Mouse (Mus musculus) kidney, embryonic 16.5 days (tissue): ENCODE data around the gene Grin1. TPM values are rescaled to one million over a fixed set of nuclear protein-coding genes. Genes with fewer than 3 reads are reported as not detected.
A peak's percentile ranks its signal among the peaks of the same experiment; 100 is the strongest.
"Not testable (repeated sequence)": the region's sequence is repeated elsewhere in the genome, so short reads cannot be mapped to it uniquely, and the experiment has no call there.

Source experiments
- ATAC-seq: fragments of 200-750 bp; cut with Nextera tagmentation; 2 replicates; pipeline ENCODE4 v1.8.0; 2017; ENCODE audit warnings: moderate TSS enrichment; ENCODE audit not compliant: low FRiP score, low TSS enrichment
- H3K27ac ChIP-seq: fragments of 300-500 bp; sonication (generic); 2 replicates; pipeline ENCODE4 v1.5.1; 2014; ENCODE audit warnings: low read length
- H3K27me3 ChIP-seq: fragments of 300-500 bp; sonication (generic); 2 replicates; pipeline ENCODE4 v1.6.1; 2014; ENCODE audit warnings: low read length, control low read depth, mixed read lengths; ENCODE audit not compliant: insufficient read depth
- H3K36me3 ChIP-seq: fragments of 300-500 bp; sonication (generic); 2 replicates; pipeline ENCODE4 v1.6.1; 2014; ENCODE audit warnings: low read length, control low read depth, mixed read lengths; ENCODE audit not compliant: insufficient read depth
- H3K4me1 ChIP-seq: fragments of 300-500 bp; sonication (generic); 2 replicates; pipeline ENCODE4 v1.6.1; 2014; ENCODE audit warnings: low read length, control low read depth, mixed read lengths; ENCODE audit not compliant: insufficient read depth
- H3K4me2 ChIP-seq: fragments of 300-500 bp; sonication (generic); replicated peaks from 2 replicates; pipeline ENCODE4 v1.6.1; 2014; ENCODE audit warnings: low read depth, low read length
- H3K4me3 ChIP-seq: fragments of 300-500 bp; sonication (generic); 2 replicates; pipeline ENCODE4 v1.5.1; 2014; ENCODE audit warnings: mild to moderate bottlenecking, low read length
- H3K9ac ChIP-seq: fragments of 300-500 bp; sonication (generic); replicated peaks from 2 replicates; pipeline ENCODE4 v1.6.1; 2014; ENCODE audit warnings: low read length
- H3K9me3 ChIP-seq: fragments of 300-500 bp; sonication (generic); 2 replicates; pipeline ENCODE4 v1.6.1; 2016; ENCODE audit warnings: low read length, control low read depth
- WGBS: fragments of 180-500 bp; shearing (Covaris S2); extraction: QIAGEN DNeasy Blood & Tissue Kit; methylation state at CpG from one replicate; pipeline ENCODE4 v1.1.7; 2014; 5-methylcytosine and 5-hydroxymethylcytosine counted together
- polyA plus RNA-seq: library from polyadenylated mRNA; unstranded; fragments of >200 nt; fragmentation: Nextera tagmentation; extraction: Ambion mirVana; gene quantifications from 2 replicates; pipeline ENCODE4 v1.2.1, GENCODE M21; 2015

Gene Grin1
- polyA plus RNA-seq, 1 experiment from 2014 or later = 0.22 TPM

GRCm38 (mm10) chr2:25262291-25262767 is 56.7 kb downstream of the Grin1 start, which contains the start of gene Tprn:
TSS of gene Tprn (plus strand) at chr2:25262618.
- Histone ChIP-seq H3K27ac (peak within 1 kb of the TSS; percentile 75), H3K36me3 (no peaks in the 10 kb centered on the region), H3K27me3 (no peaks in the 10 kb centered on the region), H3K4me3 (peak within 1 kb of the TSS; percentile 88), H3K4me1 (peaks cover 34% of the 10 kb centered on the region), H3K9ac (peak within 1 kb of the TSS; percentile 76), H3K4me2 (peak within 1 kb of the TSS; percentile 99), H3K9me3 (no peaks in the 10 kb centered on the region)
- peak; percentile 99 for ATAC-seq
- WGBS = under 1% methylated on average over 39 of the region's 39 CpGs

GRCm38 (mm10) chr2:25261870-25262269 is 57.1 kb downstream of the Grin1 start:
- Histone ChIP-seq H3K4me1 (peaks cover 30% of the 10 kb centered on the region), H3K36me3 (no peaks in the 10 kb centered on the region), H3K4me2 (peak overlapping the region; percentile 99), H3K9me3 (no peaks in the 10 kb centered on the region), H3K27me3 (no peaks in the 10 kb centered on the region), H3K9ac (peak overlapping the region; percentile 70), H3K27ac (peak overlapping the region; percentile 75), H3K4me3 (peak overlapping the region; percentile 88)
- ATAC-seq = peak; percentile 39; the same call in 1 of the 2 replicates
- 48% methylated on average over 12 of the region's 12 CpGs for WGBS

GRCm38 (mm10) chr2:25258887-25259286 is 60.1 kb downstream of the Grin1 start:
- Histone ChIP-seq H3K27me3 (no peaks in the 10 kb centered on the region), H3K4me3 (no peak overlapping the region), H3K4me1 (peaks cover 22% of the 10 kb centered on the region), H3K36me3 (no peaks in the 10 kb centered on the region), H3K4me2 (no peak overlapping the region), H3K9me3 (no peaks in the 10 kb centered on the region), H3K9ac (no peak overlapping the region), H3K27ac (no peak overlapping the region)
- ATAC-seq = no peak
- 61% methylated on average over 2 of the region's 2 CpGs for WGBS

GRCm38 (mm10) chr2:25257250-25257649 is 61.7 kb downstream of the Grin1 start:
- WGBS = 90% methylated on average over 5 of the region's 5 CpGs
- not testable (repeated sequence) for H3K27me3 ChIP-seq, H3K27ac ChIP-seq, ATAC-seq, H3K4me2 ChIP-seq, H3K9ac ChIP-seq, H3K4me3 ChIP-seq, H3K9me3 ChIP-seq, H3K36me3 ChIP-seq
- H3K4me1 ChIP-seq = peaks cover 17% of the 10 kb centered on the region

- H3K36me3 ChIP-seq, H3K9me3 ChIP-seq, ATAC-seq, H3K27me3 ChIP-seq, H3K27ac ChIP-seq: not testable (repeated sequence)
- Histone ChIP-seq H3K4me1 (peaks cover 17% of the 10 kb centered on the region), H3K9ac (peak overlapping the region; percentile 93), H3K4me2 (peak overlapping the region; percentile 99), H3K4me3 (peak overlapping the region; percentile 98)
- WGBS = 53% methylated on average over 10 of the region's 12 CpGs
Measured at GRCm38 (mm10) chr2:25256443-25257109, 62.4 kb downstream of the Grin1 start.

- peaks cover 17% of the 10 kb centered on the region for H3K4me1 ChIP-seq
- H3K9me3 ChIP-seq = no peaks in the 10 kb centered on the region
- H3K9ac ChIP-seq = peak within 1 kb of the TSS; percentile 93
- 0% methylated on average over 39 of the region's 39 CpGs for WGBS
- peaks cover 18% of the 10 kb centered on the region for H3K36me3 ChIP-seq
- H3K4me3 ChIP-seq = peak within 1 kb of the TSS; percentile 98
- peak within 1 kb of the TSS; percentile 76 for H3K27ac ChIP-seq
- peak; percentile 89 for ATAC-seq
- peak within 1 kb of the TSS; percentile 99 for H3K4me2 ChIP-seq
- H3K27me3 ChIP-seq = no peaks in the 10 kb centered on the region
Measured at GRCm38 (mm10) chr2:25255284-25255779, 63.7 kb downstream of the Grin1 start, which contains the start of gene Tmem203. TSS of gene Tmem203 (plus strand) at chr2:25255439.

GRCm38 (mm10) chr2:25252331-25252730 is 66.7 kb downstream of the Grin1 start:
- Histone ChIP-seq H3K4me2 (no peak overlapping the region), H3K4me1 (peaks cover 17% of the 10 kb centered on the region), H3K36me3 (peaks cover 41% of the 10 kb centered on the region), H3K9me3 (no peaks in the 10 kb centered on the region), H3K27me3 (no peaks in the 10 kb centered on the region), H3K9ac (no peak overlapping the region), H3K27ac (no peak overlapping the region), H3K4me3 (no peak overlapping the region)
- no peak for ATAC-seq
- WGBS = 82% methylated on average over 1 of the region's 1 CpGs

GRCm38 (mm10) chr2:25246183-25247072 is 72.6 kb downstream of the Grin1 start, which contains the start of gene AL732309.1:
TSS of gene AL732309.1 (minus strand) at chr2:25246863.
- H3K27ac ChIP-seq = no peak within 1 kb of the TSS
- no peak for ATAC-seq
- no peak within 1 kb of the TSS for H3K4me3 ChIP-seq
- WGBS = 82% methylated on average over 10 of the region's 10 CpGs
- peaks cover 17% of the 10 kb centered on the region for H3K27me3 ChIP-seq
- H3K9ac ChIP-seq = no peak within 1 kb of the TSS
- H3K9me3 ChIP-seq = no peaks in the 10 kb centered on the region
- peaks cover 15% of the 10 kb centered on the region for H3K4me1 ChIP-seq
- H3K36me3 ChIP-seq = peaks cover 38% of the 10 kb centered on the region
- no peak within 1 kb of the TSS for H3K4me2 ChIP-seq

GRCm38 (mm10) chr2:25244144-25244543 is 74.8 kb downstream of the Grin1 start:
- Histone ChIP-seq H3K4me3 (no peak overlapping the region), H3K36me3 (peaks cover 19% of the 10 kb centered on the region), H3K9ac (no peak overlapping the region), H3K4me1 (peaks cover 26% of the 10 kb centered on the region), H3K9me3 (no peaks in the 10 kb centered on the region), H3K4me2 (no peak overlapping the region), H3K27me3 (peaks cover 20% of the 10 kb centered on the region), H3K27ac (no peak overlapping the region)
- WGBS = 87% methylated on average over 4 of the region's 4 CpGs
- ATAC-seq = no peak
